Mouse (Mus musculus): ENCODE measurements around the gene Pitpnm2.

DNA sequence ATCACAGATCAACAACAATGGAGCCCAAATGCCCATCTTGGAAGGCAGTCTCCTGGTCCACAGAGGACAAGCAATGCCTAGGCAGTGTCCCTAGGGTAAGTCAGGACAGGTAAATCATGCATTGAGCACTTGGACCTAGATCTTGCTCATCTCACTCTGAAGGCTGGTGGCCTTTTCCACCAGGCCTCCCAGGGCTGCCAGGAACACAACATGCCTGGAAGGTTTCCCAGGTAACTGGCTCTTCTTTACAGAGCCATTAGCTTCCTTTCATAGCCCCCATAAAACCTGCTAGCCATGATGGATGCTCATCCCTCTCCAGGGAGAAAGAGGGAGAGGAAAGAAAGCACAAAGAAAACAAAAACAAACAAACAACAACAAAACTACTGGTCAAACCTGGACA lies 82.8 kb downstream of the Pitpnm2 start:
- TF ChIP-seq CTCF (IDR thresholded peaks at IDR 0.05; ENCODE audit: low read depth, low read length): no peak
- TF ChIP-seq POLR2A (IDR thresholded peaks at IDR 0.05; ENCODE audit: extremely low read depth, insufficient read depth, low read length): no peak
